Mouse (Mus musculus) CD4-positive, CD25-positive, alpha-beta regulatory T cell, adult 2 months (primary cell): ENCODE results near the gene Pogk.

Experiments
- DNase-seq: peaks from one replicate; pipeline ENCODE4 v3.0.0-alpha.2; 2012; ENCODE audit warnings: low read depth, low spot score

Gene Pogk

GRCm38 (mm10) chr1:166409701-166410220 lies at the start of gene Pogk:
TSS of gene Pogk (minus strand) at chr1:166409863.
- peak; percentile 95 for DNase-seq

DNA sequence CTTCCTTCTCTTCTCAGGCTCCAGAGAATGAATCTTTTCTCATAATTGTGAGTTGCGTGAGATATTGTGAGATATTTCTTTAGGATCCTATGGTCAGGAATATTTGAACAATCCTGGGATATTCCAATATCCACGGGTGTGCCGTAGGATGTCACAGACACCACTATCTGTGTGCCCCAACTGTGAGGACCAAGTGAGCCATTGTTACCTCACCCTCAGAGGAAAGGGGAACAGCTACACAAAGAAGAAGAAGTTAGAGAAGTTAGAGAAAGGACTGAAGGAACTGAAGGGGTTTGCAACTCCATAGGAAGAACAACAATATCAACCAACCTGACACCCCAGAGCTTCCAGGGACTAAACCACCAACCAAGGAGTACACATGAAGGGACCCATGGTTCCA lies 32.3 kb upstream of the Pogk start:
- DNase-seq, result no peak

- DNase-seq, result no peak
These were observed 29.8 kb upstream of the Pogk start for GRCm38 (mm10) chr1:166439426-166439825.

DNA sequence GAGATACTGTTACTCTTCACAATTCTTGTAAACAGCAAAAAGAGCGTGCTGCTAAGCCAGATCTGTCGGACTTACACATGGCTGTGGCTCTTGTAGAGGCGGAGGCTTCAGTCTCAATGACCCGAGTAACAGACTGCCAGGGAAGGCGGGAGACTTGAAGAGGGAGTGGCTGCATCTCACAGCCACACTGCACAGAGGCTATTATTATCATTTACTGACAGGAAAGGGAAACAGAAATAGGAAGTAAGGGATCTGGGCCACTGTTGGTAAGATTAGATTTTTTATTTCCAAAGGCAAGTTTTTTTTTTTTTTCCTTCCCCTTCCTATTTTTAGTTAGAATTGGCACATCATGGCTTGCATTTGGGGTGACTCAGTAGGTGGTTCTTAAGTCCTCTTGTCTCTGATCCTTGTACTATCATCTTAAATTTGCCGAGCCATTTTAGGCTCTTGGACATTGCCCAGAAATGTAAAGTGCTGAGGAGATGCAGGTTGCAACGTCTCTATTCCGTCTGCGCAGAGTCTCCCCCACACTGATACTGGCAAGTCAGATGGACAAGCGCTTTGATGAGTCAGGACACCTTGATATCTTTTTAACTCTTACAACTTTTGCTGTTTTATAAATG lies 20.3 kb upstream of the Pogk start:
- no peak for DNase-seq

- DNase-seq, result peak; percentile 30
These were observed 19.4 kb upstream of the Pogk start for GRCm38 (mm10) chr1:166429053-166429452.

- no peak for DNase-seq
These were observed 2.6 kb upstream of the Pogk start for GRCm38 (mm10) chr1:166412266-166412665.

GRCm38 (mm10) chr1:166411541-166411940 lies 1.9 kb upstream of the Pogk start:
- no peak for DNase-seq

GRCm38 (mm10) chr1:166409177-166409700 lies 424 bp downstream of the Pogk start:
- DNase-seq, result no peak

DNA sequence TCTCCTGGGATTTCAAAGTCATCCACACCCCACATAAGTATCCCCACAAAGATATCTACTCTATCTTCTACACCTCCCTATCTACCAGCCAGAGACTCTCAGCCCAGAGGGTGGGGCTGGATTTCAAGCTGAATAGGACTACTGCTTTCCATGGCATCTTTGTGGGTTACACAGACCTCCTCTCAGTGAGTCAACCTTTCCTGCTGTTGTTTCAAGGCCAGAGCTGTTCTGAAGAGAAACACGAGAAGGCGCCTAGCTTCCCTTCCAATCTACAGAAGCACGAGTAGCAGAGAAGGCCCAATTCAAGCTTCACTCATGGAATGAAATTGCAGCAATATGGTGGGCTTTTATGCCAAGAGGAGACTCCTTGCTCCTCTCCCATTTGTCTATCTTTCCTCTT lies 5.8 kb downstream of the Pogk start:
- DNase-seq, result no peak

DNA sequence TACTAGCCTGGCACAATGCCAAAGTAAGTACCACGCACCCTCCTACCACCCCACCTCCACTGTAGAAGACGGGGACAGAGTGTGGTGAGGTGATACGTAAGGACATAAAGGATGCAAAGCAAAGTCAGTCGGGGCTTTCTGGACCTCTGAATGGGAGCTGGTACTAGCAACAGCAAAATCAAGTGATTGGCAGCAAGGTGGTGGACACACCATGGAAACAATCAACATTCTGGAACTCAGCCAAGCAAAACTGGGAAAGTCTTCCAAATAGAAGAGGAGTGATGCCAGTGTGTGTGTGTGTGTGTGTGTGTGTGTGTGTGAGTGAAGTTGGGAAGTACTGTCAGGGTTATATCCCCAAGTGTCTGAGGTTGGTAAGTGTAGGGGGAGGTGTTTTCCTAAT lies 7.7 kb downstream of the Pogk start:
- DNase-seq, result no peak

DNA sequence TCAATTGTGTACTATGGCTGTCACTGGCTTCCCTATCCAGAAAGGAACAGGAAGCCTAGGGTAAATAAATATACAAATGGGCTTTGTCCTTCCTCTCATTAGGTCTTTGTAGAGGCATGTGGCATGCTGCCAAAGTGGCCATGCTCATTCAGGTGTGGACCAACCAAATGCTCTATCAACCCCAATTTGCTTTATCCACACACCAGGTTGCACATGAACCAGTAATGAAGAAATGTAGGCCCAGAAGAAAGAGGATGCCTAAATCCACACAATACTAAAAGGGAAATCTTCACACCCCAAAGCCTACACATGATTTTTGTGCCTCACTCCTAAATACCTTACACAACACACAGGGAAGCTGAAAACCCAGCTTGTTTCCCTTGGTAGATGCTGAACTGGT lies 8.2 kb downstream of the Pogk start:
- DNase-seq, result no peak

DNA sequence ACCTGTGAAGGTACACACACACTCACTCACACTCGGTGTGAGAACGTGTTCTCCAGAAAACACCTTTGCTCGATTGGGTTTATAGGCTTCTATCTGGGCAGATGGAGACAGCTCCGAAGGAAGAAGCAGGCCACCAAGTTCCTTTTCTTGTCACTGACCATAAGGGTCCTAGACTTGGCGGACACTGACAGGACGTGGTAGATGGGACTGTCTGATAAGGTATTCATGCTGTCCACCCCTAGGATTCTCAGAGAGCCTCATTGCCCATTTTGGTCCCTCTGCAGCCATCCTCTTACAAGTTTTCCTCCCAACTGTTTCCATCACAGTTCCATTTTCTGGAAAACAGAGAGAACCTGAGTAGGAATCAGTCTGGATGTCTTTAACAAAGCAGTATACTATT lies 13.3 kb downstream of the Pogk start:
- no peak for DNase-seq

- no peak for DNase-seq
These were observed 14.0 kb downstream of the Pogk start for GRCm38 (mm10) chr1:166395661-166396060.

- no peak for DNase-seq
These were observed 14.9 kb downstream of the Pogk start for GRCm38 (mm10) chr1:166394770-166395169.

DNA sequence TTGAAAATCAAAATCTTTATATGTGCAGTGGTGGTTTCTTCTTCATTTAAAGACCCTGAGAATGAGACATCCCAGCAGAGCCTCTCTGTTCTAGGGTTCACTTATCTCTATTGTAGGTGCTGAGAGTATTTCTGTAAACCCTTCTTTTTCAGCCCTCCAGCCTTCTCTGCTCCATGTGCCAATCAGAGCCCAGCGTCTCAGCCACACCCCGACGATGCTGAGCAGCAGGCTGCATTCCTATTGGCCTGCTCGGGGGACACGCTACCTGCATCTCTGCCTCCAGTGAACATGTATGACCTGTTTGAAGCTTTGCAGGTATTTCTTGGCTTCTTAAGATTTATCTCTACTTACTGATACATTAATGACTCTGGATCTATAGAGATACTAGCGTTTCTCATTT lies 18.0 kb downstream of the Pogk start:
- no peak for DNase-seq

GRCm38 (mm10) chr1:166389406-166390125 lies 20.1 kb downstream of the Pogk start:
- no peak for DNase-seq

DNA sequence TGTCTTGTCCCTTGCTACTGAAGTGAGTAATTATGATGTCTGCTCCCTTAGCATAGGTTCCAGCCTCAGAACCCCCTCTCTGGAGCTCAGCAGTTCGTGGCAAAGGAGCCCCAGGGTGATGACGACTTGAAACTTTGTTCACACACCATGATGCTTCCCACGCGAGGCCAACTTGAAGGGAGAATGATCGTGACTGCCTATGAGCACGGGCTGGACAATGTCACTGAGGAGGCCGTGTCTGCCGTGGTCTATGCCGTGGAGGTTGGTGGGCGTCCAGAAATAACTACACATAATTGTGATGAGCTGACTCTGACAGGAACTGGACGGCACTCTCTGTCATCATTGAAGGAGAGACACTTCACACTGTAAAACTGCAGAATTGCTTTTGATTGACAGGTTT lies 21.2 kb downstream of the Pogk start:
- DNase-seq, result no peak

DNA sequence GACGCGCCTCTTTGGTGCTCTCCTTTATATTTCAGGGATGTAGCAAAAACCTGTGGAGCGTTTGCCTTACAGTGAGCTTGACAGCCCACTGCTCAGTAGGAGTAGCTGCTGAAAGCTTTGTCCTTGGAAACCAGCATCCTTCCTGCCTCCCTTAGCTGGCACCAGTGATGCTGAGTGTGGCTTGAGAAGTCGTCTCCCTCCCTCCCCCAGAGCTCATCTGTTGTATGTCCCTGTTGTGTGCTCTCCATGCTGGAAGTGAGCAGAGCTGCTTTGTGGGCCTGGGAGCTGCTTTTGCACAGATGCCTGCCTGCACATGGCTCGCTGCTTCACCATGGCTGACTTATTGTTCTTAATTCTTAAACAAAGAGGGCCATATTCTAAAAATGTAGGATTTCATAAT lies 24.2 kb downstream of the Pogk start:
- no peak for DNase-seq

GRCm38 (mm10) chr1:166384614-166385013 lies 25.0 kb downstream of the Pogk start:
- DNase-seq, result no peak

GRCm38 (mm10) chr1:166382626-166383025 lies 27.0 kb downstream of the Pogk start:
- DNase-seq, result no peak

- no peak for DNase-seq
These were observed 27.8 kb downstream of the Pogk start for GRCm38 (mm10) chr1:166381821-166382220.

DNA sequence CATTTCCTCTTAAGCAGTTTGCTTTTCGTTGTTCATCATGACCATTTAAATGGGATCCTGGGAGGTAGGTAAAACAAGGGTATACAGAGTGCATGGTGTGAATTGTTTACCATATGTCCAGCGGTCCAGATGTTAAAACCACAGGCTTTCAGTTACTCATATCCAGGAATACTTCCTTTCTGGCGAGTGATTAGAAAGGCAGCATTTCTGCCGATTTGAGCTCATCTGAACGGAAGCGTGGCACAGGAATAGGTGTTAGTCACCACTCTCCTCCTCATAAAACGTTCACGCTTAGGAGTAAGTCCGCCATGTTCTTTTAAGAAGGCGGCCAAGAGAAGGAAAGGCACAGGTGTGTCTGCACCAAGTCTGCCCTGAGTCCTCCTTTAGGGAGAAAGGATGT lies 28.3 kb downstream of the Pogk start:
- no peak for DNase-seq

DNA sequence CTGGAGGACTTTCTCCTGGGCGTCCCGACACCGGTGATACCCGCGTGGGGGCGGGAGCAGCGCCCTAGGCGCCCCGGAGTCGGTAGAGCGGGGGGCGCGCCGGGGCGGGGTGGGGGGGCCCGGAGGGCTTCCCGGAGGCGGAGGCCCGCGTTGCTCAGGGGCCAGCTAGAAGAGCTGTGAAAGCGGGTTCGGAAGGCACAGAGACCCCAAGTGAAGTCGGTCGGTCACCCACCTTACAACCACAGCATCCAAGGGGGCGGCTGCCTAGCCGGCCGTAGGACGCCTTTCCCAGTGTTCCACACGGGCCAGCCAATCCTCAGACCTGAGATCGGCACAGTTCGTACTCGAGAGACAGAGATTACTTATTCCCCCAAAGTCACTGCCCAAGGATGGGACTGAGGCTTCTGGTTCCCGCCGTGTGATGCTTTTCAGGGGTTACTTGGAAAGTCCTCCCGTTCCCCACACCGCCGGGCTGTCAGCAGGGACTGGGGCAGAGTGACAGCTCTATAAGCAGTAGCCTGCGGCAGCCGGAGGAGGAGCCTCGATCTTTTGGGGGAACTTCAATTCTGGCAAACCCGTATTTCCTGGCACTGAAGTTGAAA lies 29.9 kb downstream of the Pogk start:
- peak; percentile 75 for DNase-seq
